Mouse (Mus musculus): ENCODE measurements around the gene Prdm8. TPM values are rescaled to one million over a fixed set of nuclear protein-coding genes. Genes with fewer than 3 reads are reported as not detected.
A peak's percentile ranks its signal among the peaks of the same experiment; 100 is the strongest.

Prdm8 gene
- total and polyA plus RNA-seq, 3 experiments = 0.10 to 0.29 (median 0.18) TPM

- intact Hi-C loops (cut with DNase I) = loop anchor here (5.0 kb wide), 1 partner anchor 136 kb away; the partner anchor contains the start of gene Antxr2
- Histone ChIP-seq H3K27me3 (ENCODE audit: control insufficient read depth, insufficient read depth, low read length) (peaks cover 19% of the 10 kb centered on the region), H3K36me3 (ENCODE audit: control insufficient read depth, insufficient read depth, low read length) (no peaks in the 10 kb centered on the region), H3K4me3 (peak overlapping the region; percentile 40), H3K79me2 (replicated peaks; ENCODE audit: control insufficient read depth, insufficient read depth, low read length) (no peaks in the 10 kb centered on the region), H3K9ac (ENCODE audit: low read depth, low read length) (no peak overlapping the region), H3K27ac (no peak overlapping the region), H3K4me1 (ENCODE audit: control insufficient read depth, insufficient read depth, low read length) (no peaks in the 10 kb centered on the region; the same call in 1 of the 2 replicates)
- DNase-seq = peak in 1 of 2 experiments; percentile 40
- TF ChIP-seq POLR2A (IDR thresholded peaks at IDR 0.05; ENCODE audit: insufficient read depth, low read depth, low read length) (no peak), CTCF (IDR thresholded peaks at IDR 0.05) (no peak), EP300 (IDR thresholded peaks at IDR 0.05; ENCODE audit: insufficient read depth, low read depth, low read length) (no peak)
- WGBS = 2% methylated on average over 37 of the region's 37 CpGs
Observed at GRCm38 (mm10) chr5:98168356-98169285, 1.6 kb downstream of the Prdm8 start.

GRCm38 (mm10) chr5:98169376-98170351, 2.7 kb downstream of the Prdm8 start:
- no peak overlapping the region for H3K27ac ChIP-seq
- H3K4me1 ChIP-seq (ENCODE audit: control insufficient read depth, insufficient read depth, low read length) = no peaks in the 10 kb centered on the region; the same call in 1 of the 2 replicates
- no peak overlapping the region for H3K4me3 ChIP-seq
- TF ChIP-seq EP300 (IDR thresholded peaks at IDR 0.05; ENCODE audit: insufficient read depth, low read depth, low read length) (no peak), POLR2A (IDR thresholded peaks at IDR 0.05; ENCODE audit: insufficient read depth, low read depth, low read length) (no peak), CTCF (IDR thresholded peaks at IDR 0.05) (no peak)
- H3K9ac ChIP-seq (ENCODE audit: low read depth, low read length) = no peak overlapping the region
- intact Hi-C loops (cut with DNase I) = loop anchor here (5.0 to 10.0 kb wide), 2 partner anchors 137 to 225 kb away; partner anchors contain the start of gene Antxr2
- no peaks in the 10 kb centered on the region for H3K79me2 ChIP-seq (replicated peaks; ENCODE audit: control insufficient read depth, insufficient read depth, low read length)
- no peaks in the 10 kb centered on the region for H3K36me3 ChIP-seq (ENCODE audit: control insufficient read depth, insufficient read depth, low read length)
- WGBS = 25% methylated on average over 30 of the region's 30 CpGs
- DNase-seq = no peak
- H3K27me3 ChIP-seq (ENCODE audit: control insufficient read depth, insufficient read depth, low read length) = peaks cover 19% of the 10 kb centered on the region

- no peak overlapping the region for H3K9ac ChIP-seq (ENCODE audit: low read depth, low read length)
- H3K4me1 ChIP-seq (ENCODE audit: control insufficient read depth, insufficient read depth, low read length) = no peaks in the 10 kb centered on the region; the same call in 1 of the 2 replicates
- H3K79me2 ChIP-seq (replicated peaks; ENCODE audit: control insufficient read depth, insufficient read depth, low read length) = no peaks in the 10 kb centered on the region
- no peaks in the 10 kb centered on the region for H3K36me3 ChIP-seq (ENCODE audit: control insufficient read depth, insufficient read depth, low read length)
- no peak overlapping the region for H3K4me3 ChIP-seq
- peaks cover 19% of the 10 kb centered on the region for H3K27me3 ChIP-seq (ENCODE audit: control insufficient read depth, insufficient read depth, low read length)
- intact Hi-C loops (cut with DNase I) = loop anchor here (10.0 kb wide), 1 partner anchor 227 kb away; no protein-coding TSS in a partner anchor
- DNase-seq = no peak
- WGBS = 53% methylated on average over 9 of the region's 9 CpGs
- no peak overlapping the region for H3K27ac ChIP-seq
- TF ChIP-seq EP300 (IDR thresholded peaks at IDR 0.05; ENCODE audit: insufficient read depth, low read depth, low read length) = no peak
- no peak for TF ChIP-seq POLR2A (IDR thresholded peaks at IDR 0.05; ENCODE audit: insufficient read depth, low read depth, low read length)
- no peak for TF ChIP-seq CTCF (IDR thresholded peaks at IDR 0.05)
Observed at GRCm38 (mm10) chr5:98171651-98172230, 4.7 kb downstream of the Prdm8 start.

- peaks cover 14% of the 10 kb centered on the region for H3K27me3 ChIP-seq (ENCODE audit: control insufficient read depth, insufficient read depth, low read length)
- no peak overlapping the region for H3K4me3 ChIP-seq
- no peaks in the 10 kb centered on the region for H3K36me3 ChIP-seq (ENCODE audit: control insufficient read depth, insufficient read depth, low read length)
- TF ChIP-seq EP300 (IDR thresholded peaks at IDR 0.05; ENCODE audit: insufficient read depth, low read depth, low read length) (no peak), POLR2A (IDR thresholded peaks at IDR 0.05; ENCODE audit: insufficient read depth, low read depth, low read length) (no peak), CTCF (IDR thresholded peaks at IDR 0.05) (no peak)
- intact Hi-C loops (cut with DNase I) = loop anchor here (10.0 kb wide), 1 partner anchor 228 kb away; no protein-coding TSS in a partner anchor
- no peaks in the 10 kb centered on the region; the same call in 1 of the 2 replicates for H3K4me1 ChIP-seq (ENCODE audit: control insufficient read depth, insufficient read depth, low read length)
- no peak for DNase-seq
- 19% methylated on average over 15 of the region's 15 CpGs for WGBS
- H3K79me2 ChIP-seq (replicated peaks; ENCODE audit: control insufficient read depth, insufficient read depth, low read length) = no peaks in the 10 kb centered on the region
- no peak overlapping the region for H3K27ac ChIP-seq
- no peak overlapping the region for H3K9ac ChIP-seq (ENCODE audit: low read depth, low read length)
Observed at GRCm38 (mm10) chr5:98172502-98173181, 5.6 kb downstream of the Prdm8 start.

- H3K4me3 ChIP-seq = no peak overlapping the region
- H3K36me3 ChIP-seq (ENCODE audit: control insufficient read depth, insufficient read depth, low read length) = no peaks in the 10 kb centered on the region
- peaks cover 14% of the 10 kb centered on the region for H3K27me3 ChIP-seq (ENCODE audit: control insufficient read depth, insufficient read depth, low read length)
- no peaks in the 10 kb centered on the region for H3K79me2 ChIP-seq (replicated peaks; ENCODE audit: control insufficient read depth, insufficient read depth, low read length)
- DNase-seq = no peak
- TF ChIP-seq EP300 (IDR thresholded peaks at IDR 0.05; ENCODE audit: insufficient read depth, low read depth, low read length) = no peak
- TF ChIP-seq CTCF (IDR thresholded peaks at IDR 0.05) = no peak
- TF ChIP-seq POLR2A (IDR thresholded peaks at IDR 0.05; ENCODE audit: insufficient read depth, low read depth, low read length) = no peak
- H3K4me1 ChIP-seq (ENCODE audit: control insufficient read depth, insufficient read depth, low read length) = no peaks in the 10 kb centered on the region; the same call in 1 of the 2 replicates
- H3K27ac ChIP-seq = no peak overlapping the region
- intact Hi-C loops (cut with DNase I) = loop anchor here (10.0 kb wide), 1 partner anchor 229 kb away; no protein-coding TSS in a partner anchor
- H3K9ac ChIP-seq (ENCODE audit: low read depth, low read length) = no peak overlapping the region
Observed at GRCm38 (mm10) chr5:98173694-98174093, 6.7 kb downstream of the Prdm8 start.

All from heart, adult 2 months (tissue).